Mouse (Mus musculus): ENCODE measurements around the gene Cwf19l2. TPM values are rescaled to one million over a fixed set of nuclear protein-coding genes. Genes with fewer than 3 reads are reported as not detected.
"Not testable (repeated sequence)": the region's sequence is repeated elsewhere in the genome, so short reads cannot be mapped to it uniquely, and the experiment has no call there.

Gene Cwf19l2
- 5.2 and 7.5 TPM in 2 replicates for polyA plus RNA-seq (2012; rRNA removed)

DNA sequence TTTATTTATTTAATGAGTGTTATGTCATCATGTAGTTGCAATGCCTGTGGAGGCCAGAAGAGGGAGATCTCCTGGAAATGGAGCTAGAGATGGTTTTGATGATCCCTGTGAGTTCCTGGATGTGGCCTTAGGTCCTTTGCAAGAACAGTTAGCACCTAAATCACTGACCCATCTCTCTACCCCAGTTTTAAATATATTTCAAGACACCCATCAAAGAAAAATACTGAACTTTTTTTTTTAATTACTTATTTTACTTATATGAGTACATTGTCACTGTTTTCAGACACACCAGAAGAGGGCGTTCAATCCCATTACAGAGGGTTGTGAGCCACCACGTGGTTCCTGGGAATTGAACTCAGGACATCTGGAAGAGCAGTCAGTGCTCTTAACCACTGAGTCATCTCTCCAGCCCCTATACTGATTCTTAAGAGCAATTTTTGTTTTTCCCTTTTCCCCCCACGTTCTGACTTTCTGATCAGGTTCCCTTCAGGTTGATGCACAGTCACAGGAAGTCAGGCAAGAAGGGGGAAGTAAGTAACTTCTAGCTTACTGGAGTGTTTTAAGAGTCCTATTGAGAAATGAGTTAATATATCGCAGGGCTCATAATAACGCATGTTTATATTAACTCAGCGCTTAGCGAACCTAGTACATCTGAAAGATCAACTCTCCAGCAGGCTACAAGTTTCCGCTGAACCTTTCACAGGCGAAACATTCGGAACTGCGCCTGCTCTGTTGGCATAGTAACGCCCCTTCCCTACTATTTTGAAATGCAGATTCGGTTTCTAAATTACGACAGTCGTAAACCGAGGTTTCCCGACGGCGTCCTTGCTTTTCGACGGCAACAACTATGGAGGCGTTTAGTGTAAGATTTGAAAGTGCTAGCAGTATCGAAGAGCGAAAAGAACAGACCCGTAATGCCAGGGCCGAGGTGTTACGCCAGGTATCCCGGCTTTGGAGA is at the start of gene Cwf19l2:
Gene Cwf19l2 (plus strand): TSS at position 342 of the 958 bp plus-strand sequence.
- peak; percentile 37 for DNase-seq (ENCODE audit: low spot score)

DNA sequence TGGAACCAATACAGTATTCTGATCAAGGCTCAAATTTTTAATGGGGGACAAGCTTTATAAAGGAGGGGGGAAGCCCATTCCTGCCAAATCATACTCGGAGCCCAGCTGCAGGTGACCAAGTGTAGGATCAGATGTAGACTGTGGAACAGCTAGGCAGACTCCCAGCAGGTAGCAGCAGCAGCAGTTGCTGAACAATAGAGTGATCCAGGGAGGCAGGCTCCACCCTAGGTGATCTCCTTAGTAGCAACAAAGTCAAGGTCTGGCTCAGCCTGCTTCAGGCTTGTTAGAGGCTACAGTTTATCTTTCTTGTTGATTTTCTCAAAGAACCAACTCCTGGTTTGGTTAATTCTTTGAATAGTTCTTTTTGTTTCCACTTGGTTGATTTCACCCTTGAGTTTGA is 27.1 kb upstream of the Cwf19l2 start:
- DNase-seq (ENCODE audit: low spot score): not testable (repeated sequence)

DNA sequence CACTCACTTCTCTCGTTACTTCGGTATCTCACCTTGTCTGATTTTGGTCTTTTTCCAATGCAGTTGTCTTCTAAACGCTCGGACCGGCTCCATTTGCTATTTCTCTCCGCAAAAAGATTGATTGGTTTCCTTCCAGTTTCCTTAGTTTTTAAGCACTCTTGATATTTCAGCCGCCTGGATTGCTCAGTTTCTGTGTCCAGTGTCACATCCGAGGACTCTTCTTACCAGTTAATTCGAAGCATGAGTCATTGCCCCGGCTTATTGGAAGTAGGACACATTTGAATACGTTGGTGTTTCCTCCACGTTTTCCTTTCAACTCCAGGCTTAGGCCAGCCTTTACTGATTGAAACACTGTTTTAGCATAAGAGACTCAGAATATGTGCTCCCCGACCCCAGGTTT is 980 bp downstream of the Cwf19l2 start:
- DNase-seq (ENCODE audit: low spot score): no peak

DNA sequence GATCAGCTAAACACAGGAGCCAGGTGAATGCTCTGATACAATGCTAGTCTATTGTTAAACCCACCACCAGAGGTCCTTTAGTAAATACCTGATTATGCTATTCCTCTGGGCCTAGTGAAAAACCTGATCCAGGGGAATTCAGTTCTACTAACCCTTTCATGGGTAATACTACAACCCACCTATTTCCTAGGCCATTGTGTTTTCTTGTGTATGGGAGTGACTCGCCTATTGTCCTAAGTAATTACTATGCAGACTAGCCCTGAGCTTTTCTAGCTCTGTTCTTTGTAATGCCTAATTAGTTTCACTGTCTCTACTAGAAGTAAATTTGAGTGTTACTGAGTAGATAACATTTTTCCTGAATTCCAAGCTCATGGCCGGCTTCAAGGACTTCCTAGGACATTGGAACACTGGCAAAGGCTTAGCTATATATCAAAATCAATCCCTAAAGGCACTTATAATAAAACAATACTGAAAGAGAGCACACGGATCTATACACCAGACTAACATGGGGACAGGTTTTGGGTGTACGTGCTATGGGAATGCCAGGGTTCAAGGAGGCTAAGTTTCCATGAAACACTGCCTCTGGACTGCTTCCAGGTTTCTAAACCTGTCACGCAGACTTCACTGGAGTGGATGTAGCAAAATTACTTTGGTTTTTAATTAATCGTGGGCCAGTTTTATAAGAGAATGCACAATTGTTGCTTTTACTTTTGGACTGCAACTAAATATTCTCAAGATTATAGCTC is 36.3 kb downstream of the Cwf19l2 start:
- DNase-seq (ENCODE audit: low spot score): not testable (repeated sequence)

DNA sequence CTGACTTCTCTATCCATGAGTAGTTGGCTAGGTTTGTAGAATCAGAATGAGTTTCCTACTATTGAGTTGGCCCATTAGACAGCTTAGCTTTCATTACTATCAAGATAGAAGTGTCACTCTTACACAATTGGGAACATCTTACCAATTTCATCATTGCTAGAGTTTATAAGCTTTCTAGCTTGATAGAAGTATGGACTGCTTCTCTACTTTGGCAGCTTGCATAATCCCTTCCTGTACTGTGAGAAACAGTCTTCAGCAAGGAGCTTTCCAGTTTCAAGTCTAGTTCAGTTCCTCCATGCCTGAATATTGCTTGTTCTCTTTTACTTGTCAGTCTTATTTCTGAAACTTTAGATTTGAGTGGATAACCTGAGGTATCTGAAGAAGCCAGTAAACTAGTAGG is 68.5 kb downstream of the Cwf19l2 start:
- DNase-seq (ENCODE audit: low spot score): no peak

DNA sequence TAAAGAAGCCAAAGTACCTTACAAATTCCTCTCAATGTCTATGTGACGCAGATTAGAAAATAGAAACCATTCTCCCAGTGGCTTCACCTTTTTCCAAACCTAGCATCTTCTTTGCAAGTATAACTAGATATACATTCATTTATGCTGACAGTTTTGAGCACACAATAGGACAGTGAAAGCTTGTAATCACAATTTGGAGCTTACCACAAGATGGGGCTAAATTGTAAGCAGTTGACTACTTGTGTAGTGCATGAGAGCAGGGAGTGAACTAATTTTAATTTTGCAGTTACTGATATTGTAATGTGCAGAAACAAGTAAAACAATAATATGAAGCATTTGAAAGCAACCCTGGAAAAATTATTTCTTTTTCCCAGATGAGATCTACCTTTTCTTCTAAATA is 115.3 kb downstream of the Cwf19l2 start:
- no peak for DNase-seq (ENCODE audit: low spot score)

DNA sequence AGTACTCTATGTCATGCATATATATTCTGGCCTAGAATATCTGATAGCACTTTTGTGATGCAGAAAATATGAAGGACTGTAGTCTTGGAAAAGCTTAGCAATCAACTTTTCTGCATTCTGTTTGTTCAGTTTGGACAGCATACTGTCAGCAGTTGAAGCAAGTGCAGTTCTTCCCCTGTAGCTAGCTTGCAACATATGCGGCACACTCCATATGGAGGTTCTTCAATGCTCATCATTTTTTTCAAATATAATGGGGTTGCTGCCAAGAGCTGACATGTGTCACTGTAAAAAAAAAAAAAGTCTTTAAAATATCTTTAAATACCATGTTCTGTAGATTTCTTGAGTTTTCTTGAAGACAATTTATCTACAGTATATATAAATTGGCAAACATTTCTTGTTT is 115.8 kb downstream of the Cwf19l2 start:
- DNase-seq (ENCODE audit: low spot score): no peak

DNA sequence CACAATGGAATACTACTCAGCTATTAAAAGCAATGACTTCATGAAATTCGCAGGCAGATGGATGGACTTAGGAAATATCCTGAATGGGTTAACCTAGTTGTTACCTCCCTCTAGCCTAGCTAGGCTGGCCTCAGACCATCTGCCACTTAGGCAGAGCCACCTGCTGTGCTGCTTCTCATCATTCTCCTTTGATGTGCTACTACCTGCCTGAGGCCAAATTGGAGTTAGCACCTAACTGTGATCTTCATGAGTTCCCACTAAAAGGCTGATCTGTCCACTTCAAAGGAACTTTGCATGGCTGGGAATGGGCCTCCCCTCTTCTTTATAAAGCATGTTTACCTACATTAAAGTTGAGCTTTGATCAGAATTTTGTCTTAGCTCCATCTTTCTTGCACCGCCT is 117.6 kb downstream of the Cwf19l2 start:
- no peak for DNase-seq (ENCODE audit: low spot score)

Other genes starting within 250 kb of the Cwf19l2 start
- gene Alkbh8, start 68.5 kb upstream of the Cwf19l2 start, polyA plus RNA-seq (2012; rRNA removed): 4.4 and 5.8 TPM in 2 replicates
- 0.48 and 0.88 TPM in 2 replicates for gene Gucy1a2, start 129.2 kb downstream of the Cwf19l2 start, polyA plus RNA-seq (2012; rRNA removed)

All from urinary bladder, adult 2 months (tissue).